Mouse (Mus musculus) left cerebral cortex, adult 9 months (tissue): ENCODE measurements at regions not wholly inside any gene's neighbourhood (a gene's known extent, or its start where the extent isn't known, plus 50 kb on each side); places are given as distances from the start of the nearest gene placed in this dataset.

ENCODE experiments used
- DNase-seq, 2 experiments: peaks; one replicate each; pipeline ENCODE4 v3.0.0; 2022; ENCODE audit warnings: low spot score in 2 of 2

DNA sequence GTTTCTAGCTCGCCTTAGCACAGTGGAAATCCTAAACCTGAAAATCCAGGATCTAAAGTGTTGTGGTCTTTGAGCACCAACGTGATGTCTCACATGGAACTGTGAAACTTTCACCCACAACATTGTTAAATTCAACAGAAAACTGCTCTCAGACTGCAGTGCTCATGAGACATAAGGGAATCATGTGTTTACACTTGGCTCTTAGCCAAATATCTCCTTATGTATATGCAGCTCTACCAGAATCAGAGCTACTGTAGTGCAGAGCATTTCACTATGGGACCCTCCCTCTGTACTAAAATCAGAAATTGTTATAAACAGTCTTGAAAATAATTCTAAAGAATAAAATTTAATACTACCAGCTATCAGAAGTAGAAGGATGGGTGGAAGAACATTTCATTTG, 778.8 kb upstream of the Fam84a start:
- no peak for DNase-seq

DNA sequence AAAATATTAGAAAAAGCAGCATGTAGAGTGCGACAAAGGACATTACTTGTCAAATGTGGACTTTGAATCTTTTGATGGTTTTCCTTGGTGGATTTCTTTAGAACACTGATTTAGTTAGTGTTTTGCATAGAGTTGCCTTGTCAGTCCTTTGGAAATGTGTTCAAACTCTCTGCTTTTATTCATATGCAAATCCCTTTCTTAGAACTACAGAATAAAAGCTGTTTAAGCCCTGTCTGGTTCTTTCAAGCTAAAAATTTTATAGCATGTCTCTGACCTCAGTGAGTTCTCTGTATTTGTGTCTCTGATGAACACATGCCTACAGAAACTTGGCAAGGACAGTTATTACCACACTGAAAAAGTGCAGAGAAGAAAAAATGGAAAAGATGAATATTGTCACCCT, 775.7 kb upstream of the Fam84a start:
- no peak for DNase-seq

DNA sequence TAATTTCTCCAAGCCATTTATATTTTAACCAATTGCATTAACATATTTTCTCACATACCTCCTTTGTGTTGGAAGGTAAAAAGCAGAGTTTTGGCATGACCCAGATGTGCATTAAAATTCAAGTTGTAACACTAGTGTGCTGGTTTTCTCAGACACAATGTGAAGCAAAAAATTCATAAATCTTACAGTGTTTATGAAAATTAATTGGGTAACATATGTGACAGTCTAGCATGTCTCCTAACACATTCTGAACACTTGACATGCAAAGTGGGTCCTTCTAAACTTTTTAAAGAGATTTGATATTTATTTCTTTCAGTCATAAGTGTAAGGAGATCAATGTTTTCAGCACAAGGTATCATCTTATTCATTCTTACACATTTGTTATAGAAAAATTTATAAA, 771.9 kb upstream of the Fam84a start:
- no peak for DNase-seq

DNA sequence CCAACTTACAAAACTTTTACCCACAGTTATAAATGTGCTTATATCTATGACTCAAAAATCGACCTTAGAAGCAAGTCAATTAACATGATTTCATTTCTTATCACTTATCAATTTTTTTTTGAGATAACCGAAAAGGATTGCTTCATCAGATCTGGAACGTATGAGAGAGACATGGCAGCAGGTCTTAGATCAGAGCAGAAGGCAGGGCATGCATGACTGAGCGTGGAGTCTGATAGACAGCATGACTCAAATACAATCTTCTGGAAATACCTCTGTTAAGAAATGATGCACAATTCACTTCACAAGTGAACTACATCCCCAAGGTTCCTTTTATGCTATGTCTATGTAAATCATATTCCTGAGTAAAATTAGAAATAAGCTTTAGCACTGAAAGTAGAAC, 760.1 kb upstream of the Fam84a start:
- no peak for DNase-seq

DNA sequence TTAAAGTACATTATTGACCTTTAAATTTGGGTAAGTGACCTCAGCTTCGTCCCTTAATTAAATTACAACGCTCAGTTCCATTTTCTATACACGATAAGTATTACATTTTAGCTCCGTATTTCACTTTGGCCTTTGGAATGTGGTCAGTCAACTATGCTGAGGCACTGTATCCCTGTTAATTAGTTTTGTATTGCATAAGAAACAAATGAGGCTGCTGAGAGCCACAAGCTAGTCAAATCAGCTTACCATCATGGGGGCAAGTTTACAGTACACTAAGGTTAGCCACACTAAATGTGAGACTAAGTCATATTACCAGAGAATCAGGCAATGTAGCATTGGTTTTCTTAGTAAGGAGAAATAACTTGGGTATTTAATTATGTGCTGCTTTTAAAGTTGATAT, 731.3 kb upstream of the Fam84a start:
- no peak for DNase-seq

DNA sequence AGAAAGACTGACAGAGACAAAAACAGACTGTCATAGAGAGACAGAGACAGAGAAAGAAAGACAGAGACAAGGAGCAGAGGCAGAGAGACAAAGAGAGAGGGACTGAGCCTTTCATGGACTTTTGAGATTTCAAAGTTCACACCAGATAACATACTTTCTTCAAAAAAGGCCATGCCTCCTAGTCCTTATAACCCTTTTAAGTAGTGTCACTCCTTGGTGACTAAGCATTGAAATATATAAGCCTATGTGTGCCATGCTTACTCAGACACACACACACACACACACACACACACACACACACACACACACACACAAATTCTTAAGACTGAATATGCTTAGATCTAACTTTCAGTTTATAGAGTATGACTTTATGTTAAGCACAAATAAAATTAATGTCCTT, 728.6 kb upstream of the Fam84a start:
- DNase-seq: no peak

DNA sequence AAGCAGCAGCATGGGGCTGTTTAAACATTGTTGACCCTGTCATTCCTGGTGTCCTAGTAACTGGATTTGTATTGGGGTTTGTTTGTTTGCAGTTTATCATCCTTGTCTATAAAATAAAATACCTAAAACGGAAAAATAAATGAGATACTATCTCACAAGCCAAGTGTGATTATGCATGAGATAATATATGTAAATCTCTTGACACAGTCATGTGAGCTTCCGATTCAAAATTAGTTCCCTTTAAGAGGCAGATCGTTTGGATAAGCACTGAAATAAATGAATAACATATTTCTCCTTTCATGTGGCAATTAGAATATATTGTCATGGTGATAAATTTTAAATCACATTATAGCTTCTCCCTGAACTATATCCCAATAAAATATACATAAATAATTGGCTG, 723.4 kb upstream of the Fam84a start:
- no peak for DNase-seq

DNA sequence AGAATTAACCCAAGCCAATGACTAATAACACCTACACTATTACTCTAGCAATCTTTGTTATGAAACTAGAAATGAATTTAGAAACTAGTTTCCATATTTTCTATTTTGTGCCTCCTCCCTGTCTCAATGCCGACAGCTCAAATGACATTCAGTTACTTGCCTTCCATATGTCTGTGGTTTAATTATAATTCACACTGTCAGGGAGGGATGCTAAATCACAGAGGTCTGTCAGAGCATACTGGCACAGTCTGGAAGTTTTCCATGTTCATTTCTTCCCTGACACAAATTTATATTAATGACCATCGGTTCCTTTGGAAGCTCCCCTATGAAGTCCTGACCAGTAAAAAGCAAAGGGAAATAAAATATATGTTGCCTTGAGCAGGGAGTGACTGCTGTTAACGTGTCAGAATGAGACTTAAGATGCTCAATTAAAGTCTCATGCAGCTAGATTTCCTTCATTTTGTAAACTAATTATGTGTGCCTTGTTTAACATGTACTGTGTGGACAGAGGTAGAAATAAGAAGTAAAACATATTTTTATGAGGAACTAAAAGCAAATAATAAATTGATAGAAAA, 719.6 kb upstream of the Fam84a start:
- DNase-seq: peak in 1 of 2 experiments; percentile 10

DNA sequence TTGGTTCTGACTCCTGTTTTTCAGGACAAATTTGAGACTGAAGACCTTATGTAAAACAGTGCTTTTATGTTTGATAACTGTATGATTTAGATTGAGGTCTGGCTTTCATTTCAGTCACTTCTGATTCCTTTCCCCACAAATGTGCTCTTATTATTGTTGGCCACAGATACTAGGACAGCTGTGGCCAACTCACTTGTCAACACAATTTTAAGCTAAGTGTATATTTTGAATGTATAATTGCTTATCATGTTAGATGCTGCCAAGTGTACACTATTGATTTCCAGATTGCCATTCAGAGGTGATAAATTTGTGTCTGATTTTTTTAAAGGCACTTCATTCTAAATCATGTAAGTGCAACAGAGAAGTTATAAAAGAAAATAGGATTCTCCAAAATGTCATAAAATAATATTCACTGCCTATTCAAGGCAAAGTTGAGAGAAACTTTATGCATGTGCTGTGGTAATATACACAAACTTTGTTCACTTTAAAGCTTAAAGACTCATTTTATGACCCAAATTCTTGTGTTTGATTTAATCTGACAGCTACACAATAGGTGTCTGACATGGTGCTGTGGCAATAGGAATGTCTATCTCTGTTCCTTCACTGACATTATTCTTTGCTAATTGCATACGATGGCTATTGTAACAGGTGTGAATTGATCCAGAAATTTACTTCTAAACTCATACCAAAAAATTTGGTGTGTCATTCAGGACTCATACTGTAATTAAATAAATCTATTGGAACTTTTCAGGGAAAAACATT, 708.1 kb upstream of the Fam84a start:
- no peak for DNase-seq

DNA sequence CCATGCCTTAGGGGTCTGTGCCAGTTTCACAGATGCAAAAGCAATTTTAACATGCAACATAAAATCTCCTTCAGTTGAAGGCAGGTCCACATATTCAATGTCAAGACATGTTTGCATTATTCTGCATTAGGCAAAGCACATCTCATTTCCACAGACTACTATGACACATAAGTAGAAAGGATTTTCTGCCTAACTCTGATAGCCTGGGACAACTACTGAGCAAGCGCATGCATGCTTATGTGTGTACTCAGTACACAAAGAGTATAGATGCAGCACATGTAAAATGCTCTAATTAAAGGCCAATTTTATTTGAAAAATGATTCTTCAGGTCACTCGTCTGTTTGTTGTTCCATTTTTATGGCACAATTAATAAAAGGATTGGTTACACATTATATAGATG, 707.2 kb upstream of the Fam84a start:
- no peak for DNase-seq

DNA sequence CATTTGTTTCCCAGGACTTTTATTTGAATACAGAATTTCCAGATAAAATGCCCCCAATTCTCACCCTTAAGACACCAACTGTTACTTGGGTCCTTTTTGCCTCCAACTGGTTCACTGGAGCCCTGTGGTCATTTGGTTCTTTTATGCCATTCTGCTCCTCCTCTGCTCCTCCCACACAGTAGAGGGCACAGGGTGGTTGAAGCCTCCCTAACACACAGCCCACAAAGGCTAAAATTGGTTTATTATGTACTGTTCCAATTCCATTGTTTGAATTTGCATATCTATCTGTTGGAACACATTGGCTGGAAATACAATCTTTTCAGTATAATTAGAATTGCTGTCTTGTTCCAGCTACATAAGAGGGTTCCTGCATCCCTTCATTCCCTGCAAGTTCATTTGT, 683.7 kb upstream of the Fam84a start:
- DNase-seq: no peak
